Comparison of ENCODE assay signal across 23 mouse cellular contexts in the genomic region with DNA sequence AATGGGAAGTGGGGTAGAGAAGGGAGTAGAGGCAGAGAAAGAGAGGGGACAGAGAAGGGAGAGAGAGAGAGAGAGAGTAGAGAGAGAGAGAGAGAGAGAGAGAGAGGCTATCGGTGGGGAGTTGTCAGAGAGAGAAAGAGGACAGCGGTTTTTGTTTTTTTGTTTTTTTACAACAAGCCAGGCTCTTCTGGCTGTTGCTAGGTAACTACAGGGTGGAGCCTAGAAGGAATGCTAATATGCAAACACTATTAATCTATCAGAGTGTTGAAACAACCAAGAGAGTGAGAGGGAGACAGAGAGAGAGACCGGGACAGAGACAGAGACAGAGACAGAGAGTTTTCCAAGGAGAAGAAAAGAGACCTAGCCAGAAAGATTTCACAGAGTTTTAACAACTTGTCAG.
A peak's percentile ranks its signal among the peaks of the same experiment; 100 is the strongest.
DNase-seq lines count a peak whose midpoint lies in the region; ATAC-seq and TF ChIP-seq lines count a peak whose summit lies in the region.
"Had no signal": no experiment of that assay in that cellular context is flagged by ENCODE, and none has a peak within 500 bp of the region (broad histone marks: within the 10 kb centered on the region; RNA-seq: fewer than 3 reads in every experiment).

No protein-coding gene starts in this region.

- no peak overlapping the region for H3K9ac ChIP-seq in lung, postnatal 0 days (replicated peaks; ENCODE audit: low read depth)
- no peak overlapping the region for H3K9ac ChIP-seq in stomach, embryonic 14.5 days (replicated peaks; ENCODE audit: low read depth, low read length)
- H3K9ac ChIP-seq in stomach, postnatal 0 days (ENCODE audit: low read length), result no peak overlapping the region
- H3K9ac ChIP-seq: embryonic facial prominence, embryonic 15.5 days had no signal

- no peak for TF ChIP-seq POLR2A in lung, adult 2 months (IDR thresholded peaks at IDR 0.05; ENCODE audit: borderline replicate concordance, extremely low read depth, low read depth, low read length)

- no peaks in the 10 kb centered on the region for H3K4me1 ChIP-seq in lung, postnatal 0 days (ENCODE audit: insufficient read depth, low read depth, low read length)
- H3K4me1 ChIP-seq in lung, adult 2 months (ENCODE audit: control insufficient read depth, insufficient read depth, low read length), result no peaks in the 10 kb centered on the region
- no peaks in the 10 kb centered on the region for H3K4me1 ChIP-seq in stomach, embryonic 14.5 days (ENCODE audit: control insufficient read depth, insufficient read depth, low read length)
- H3K4me1 ChIP-seq in stomach, postnatal 0 days (replicated peaks; ENCODE audit: control insufficient read depth, insufficient read depth), result no peaks in the 10 kb centered on the region
- H3K4me1 ChIP-seq: embryonic facial prominence, embryonic 15.5 days; forebrain, embryonic 10.5 days; heart, embryonic 10.5 days had no signal

- no peak for TF ChIP-seq EP300 in lung, postnatal 0 days (IDR thresholded peaks at IDR 0.05)
- TF ChIP-seq EP300 in stomach, postnatal 0 days (optimal IDR thresholded peaks at IDR 0.05), result no peak

- H3K9me3 ChIP-seq in lung, postnatal 0 days (ENCODE audit: low read length), result no peaks in the 10 kb centered on the region
- H3K9me3 ChIP-seq in stomach, embryonic 14.5 days (ENCODE audit: control insufficient read depth, low read depth, low read length), result no peaks in the 10 kb centered on the region
- H3K9me3 ChIP-seq in stomach, postnatal 0 days (ENCODE audit: control insufficient read depth, low read length), result no peaks in the 10 kb centered on the region
- H3K9me3 ChIP-seq: embryonic facial prominence, embryonic 15.5 days; forebrain, embryonic 10.5 days; heart, embryonic 10.5 days had no signal

- no peaks in the 10 kb centered on the region for H3K36me3 ChIP-seq in lung, postnatal 0 days (ENCODE audit: insufficient read depth, low read length)
- no peaks in the 10 kb centered on the region for H3K36me3 ChIP-seq in stomach, embryonic 14.5 days (ENCODE audit: control insufficient read depth, insufficient read depth, low read length)
- H3K36me3 ChIP-seq in stomach, postnatal 0 days (ENCODE audit: control insufficient read depth, insufficient read depth, low read length), result no peaks in the 10 kb centered on the region
- H3K36me3 ChIP-seq: embryonic facial prominence, embryonic 15.5 days; forebrain, embryonic 10.5 days; heart, embryonic 10.5 days had no signal

- no peak for TF ChIP-seq CTCF in lung, postnatal 0 days (IDR thresholded peaks at IDR 0.05)
- TF ChIP-seq CTCF in lung, adult 2 months (IDR thresholded peaks at IDR 0.05; ENCODE audit: insufficient read depth, low read length), result no peak
- TF ChIP-seq CTCF in stomach, postnatal 0 days (IDR thresholded peaks at IDR 0.05; ENCODE audit: low read depth), result no peak

- peak; percentile 23; the same call in 1 of the 2 replicates for ATAC-seq in lung, postnatal 0 days
- 0 out of 2 replicates have a peak, but pooled peaks have one; percentile 62 for ATAC-seq in stomach, embryonic 14.5 days (ENCODE audit: insufficient number of reproducible peaks, insufficient read depth, low FRiP score, low read depth)
- ATAC-seq in stomach, postnatal 0 days (ENCODE audit: low FRiP score, low TSS enrichment), result no peak
- ATAC-seq: CD4-positive, CD25-positive, alpha-beta regulatory T cell, adult 4 months; hindbrain, postnatal 0 days; Patski had no signal

- no peak overlapping the region for H3K27ac ChIP-seq in lung, postnatal 0 days (ENCODE audit: low read length)
- no peak overlapping the region for H3K27ac ChIP-seq in stomach, embryonic 14.5 days (ENCODE audit: low read length)
- no peak overlapping the region for H3K27ac ChIP-seq in stomach, postnatal 0 days (replicated peaks)
- H3K27ac ChIP-seq: embryonic facial prominence, embryonic 15.5 days; forebrain, embryonic 10.5 days; gastrocnemius, adult 2 months; heart, embryonic 10.5 days; hindbrain, postnatal 0 days had no signal

- intact Hi-C loops in gastrocnemius, postnatal 14 days (cut with DNase I; ENCODE audit: low total_unique reads), result no loop called here

- peak; percentile 37 for DNase-seq in lung, postnatal 0 days (ENCODE audit: low spot score)
- DNase-seq in lung, adult 2 months, result no peak
- no peak for DNase-seq in stomach, postnatal 0 days (ENCODE audit: low spot score)
- peak; percentile 82 for DNase-seq in R1 (ENCODE audit: low read depth, low spot score)
- no peak for DNase-seq in gastrocnemius, postnatal 14 days
- DNase-seq: adrenal gland, postnatal 10 days; B cell, adult 2 months; cerebellum, adult 11 months; cerebellum, adult 8-10 months; cerebellum, postnatal 14 days; embryo, embryonic 11 days; gastrocnemius, adult 2 months; gastrocnemius, postnatal 36 days; heart, adult 18-20 months; heart, postnatal 10 days had no signal

- H3K4me2 ChIP-seq in lung, postnatal 0 days (replicated peaks; ENCODE audit: low read depth, low read length), result no peak overlapping the region
- H3K4me2 ChIP-seq in stomach, embryonic 14.5 days (replicated peaks; ENCODE audit: low read depth, low read length), result no peak overlapping the region
- no peak overlapping the region for H3K4me2 ChIP-seq in stomach, postnatal 0 days (replicated peaks; ENCODE audit: low read depth)
- H3K4me2 ChIP-seq: embryonic facial prominence, embryonic 15.5 days had no signal

- no peaks in the 10 kb centered on the region for H3K27me3 ChIP-seq in lung, postnatal 0 days (replicated peaks; ENCODE audit: insufficient read depth, low read length)
- H3K27me3 ChIP-seq in stomach, embryonic 14.5 days (ENCODE audit: control insufficient read depth, insufficient read depth, low read length), result no peaks in the 10 kb centered on the region
- no peaks in the 10 kb centered on the region for H3K27me3 ChIP-seq in stomach, postnatal 0 days (ENCODE audit: control insufficient read depth, insufficient read depth, low read length)
- H3K27me3 ChIP-seq: embryonic facial prominence, embryonic 15.5 days; Patski had no signal

- no peak overlapping the region for H3K4me3 ChIP-seq in lung, postnatal 0 days (ENCODE audit: low read depth, low read length)
- H3K4me3 ChIP-seq in lung, adult 2 months (replicated peaks; ENCODE audit: extremely low read depth, low read depth, low read length), result no peak overlapping the region
- H3K4me3 ChIP-seq in stomach, embryonic 14.5 days (ENCODE audit: low read depth, low read length), result no peak overlapping the region
- H3K4me3 ChIP-seq in stomach, postnatal 0 days (ENCODE audit: low read depth, low read length), result no peak overlapping the region
- H3K4me3 ChIP-seq: embryonic facial prominence, embryonic 15.5 days; erythroblast, embryonic 14.5 days; forebrain, embryonic 10.5 days; gastrocnemius, adult 2 months; heart, embryonic 10.5 days had no signal

- WGBS in lung, postnatal 0 days, result 37% methylated on average over 3 of the region's 3 CpGs
- WGBS in lung, adult 2 months, result 33% methylated on average over 3 of the region's 3 CpGs
- WGBS in stomach, embryonic 14.5 days, result 57% methylated on average over 3 of the region's 3 CpGs
- WGBS in stomach, postnatal 0 days, result 34% methylated on average over 3 of the region's 3 CpGs

Comparison
In these comparisons a context has a peak if more than half of its experiments do, and no peak if none do; other contexts are left out.
1. DNase-seq: peak in lung, postnatal 0 days (single experiment) and R1 (single experiment); none in lung, adult 2 months (single experiment), stomach, postnatal 0 days (single experiment) and gastrocnemius, postnatal 14 days (single experiment).